Comparison of ENCODE assay signal across 23 mouse cellular contexts in genomic region chr19:47713457-47713856, GRCm38 (mm10). TPM values are rescaled to one million over a fixed set of nuclear protein-coding genes. Genes with fewer than 3 reads are reported as not detected.
DNase-seq lines count a peak whose midpoint lies in the region; ATAC-seq and TF ChIP-seq lines count a peak whose summit lies in the region.
"Had no signal": no experiment of that assay in that cellular context is flagged by ENCODE, and none has a peak within 500 bp of the region (broad histone marks: within the 10 kb centered on the region; RNA-seq: fewer than 3 reads in every experiment).

No protein-coding gene starts in this region.

- H3K9me3 ChIP-seq in forebrain, postnatal 0 days (ENCODE audit: low read length) = no peaks in the 10 kb centered on the region
- H3K9me3 ChIP-seq in forebrain, embryonic 13.5 days (replicated peaks) = peaks cover 3% of the 10 kb centered on the region
- H3K9me3 ChIP-seq: embryonic facial prominence, embryonic 12.5 days; hindbrain, embryonic 15.5 days; midbrain, embryonic 12.5 days; neural tube, embryonic 15.5 days had no signal

- H3K4me3 ChIP-seq in forebrain, postnatal 0 days (ENCODE audit: low read depth, low read length) = no peak overlapping the region
- no peak overlapping the region for H3K4me3 ChIP-seq in forebrain, embryonic 13.5 days
- H3K4me3 ChIP-seq: embryonic facial prominence, embryonic 12.5 days; hindbrain, embryonic 15.5 days; left cerebral cortex, adult 2 months; midbrain, embryonic 12.5 days; neural tube, embryonic 15.5 days had no signal

- H3K36me3 ChIP-seq in forebrain, postnatal 0 days (ENCODE audit: insufficient read depth) = no peaks in the 10 kb centered on the region
- H3K36me3 ChIP-seq in forebrain, embryonic 13.5 days (ENCODE audit: poor library complexity, severe bottlenecking) = no peaks in the 10 kb centered on the region
- H3K36me3 ChIP-seq: embryonic facial prominence, embryonic 12.5 days; hindbrain, embryonic 15.5 days; midbrain, embryonic 12.5 days; neural tube, embryonic 15.5 days had no signal

- ATAC-seq in forebrain, postnatal 0 days = no peak
- ATAC-seq in forebrain, embryonic 13.5 days = no peak
- ATAC-seq: forebrain, embryonic 14.5 days had no signal

- WGBS in forebrain, postnatal 0 days = 65% methylated on average over 9 of the region's 9 CpGs
- 88% methylated on average over 9 of the region's 9 CpGs for WGBS in forebrain, embryonic 13.5 days

- H3K9ac ChIP-seq in forebrain, postnatal 0 days = no peak overlapping the region
- no peak overlapping the region for H3K9ac ChIP-seq in forebrain, embryonic 13.5 days
- H3K9ac ChIP-seq: embryonic facial prominence, embryonic 12.5 days; hindbrain, embryonic 15.5 days; midbrain, embryonic 12.5 days; neural tube, embryonic 15.5 days had no signal

- peak; percentile 21 for DNase-seq in forebrain, postnatal 0 days
- peak; percentile 50 to 52 for DNase-seq in kidney, postnatal 4 days
- no peak for DNase-seq in kidney, adult 9 months
- peak; percentile 24 to 40 for DNase-seq in right cerebral cortex, adult 2 months (ENCODE audit: low spot score in 2 of 2)
- no peak for DNase-seq in right cerebral cortex, adult 18-20 months
- DNase-seq in brain, adult 2 months (ENCODE audit: low read depth, low spot score) = peak; percentile 24
- DNase-seq in cerebellum, postnatal 14 days = no peak
- DNase-seq: adrenal gland, postnatal 25 days; cerebellum, adult 9-11 months; kidney, adult 11 months; kidney, postnatal 14 days; lung, postnatal 10 days; thymus, postnatal 25 days had no signal

- TF ChIP-seq CTCF in forebrain, postnatal 0 days (IDR thresholded peaks at IDR 0.05; ENCODE audit: low read depth) = no peak

- no peaks in the 10 kb centered on the region for H3K27me3 ChIP-seq in forebrain, postnatal 0 days (ENCODE audit: insufficient read depth, low read length)
- no peaks in the 10 kb centered on the region for H3K27me3 ChIP-seq in forebrain, embryonic 13.5 days
- H3K27me3 ChIP-seq: embryonic facial prominence, embryonic 12.5 days; hindbrain, embryonic 15.5 days; midbrain, embryonic 12.5 days; neural tube, embryonic 15.5 days had no signal

- H3K4me2 ChIP-seq in forebrain, postnatal 0 days (ENCODE audit: low read depth) = no peak overlapping the region
- no peak overlapping the region for H3K4me2 ChIP-seq in forebrain, embryonic 13.5 days
- H3K4me2 ChIP-seq: embryonic facial prominence, embryonic 12.5 days; heart, embryonic 11.5 days; hindbrain, embryonic 15.5 days; midbrain, embryonic 12.5 days; neural tube, embryonic 15.5 days had no signal

- H3K27ac ChIP-seq in forebrain, postnatal 0 days (ENCODE audit: low read depth, low read length) = no peak overlapping the region
- H3K27ac ChIP-seq in forebrain, embryonic 13.5 days = no peak overlapping the region
- H3K27ac ChIP-seq: embryonic facial prominence, embryonic 12.5 days; hindbrain, embryonic 15.5 days; left cerebral cortex, adult 2 months; midbrain, embryonic 12.5 days; neural tube, embryonic 15.5 days had no signal

- H3K4me1 ChIP-seq in forebrain, postnatal 0 days (ENCODE audit: insufficient read depth) = no peaks in the 10 kb centered on the region
- no peaks in the 10 kb centered on the region for H3K4me1 ChIP-seq in forebrain, embryonic 13.5 days
- H3K4me1 ChIP-seq: embryonic facial prominence, embryonic 12.5 days; hindbrain, embryonic 15.5 days; midbrain, embryonic 12.5 days; neural tube, embryonic 15.5 days had no signal

RNA-seq across cellular contexts. Expression of gene Sfr1, which starts 18.0 kb away (rescaled TPM):
- total RNA-seq in forebrain, postnatal 0 days (2014; rRNA removed) = 67.0 and 85.9 TPM in 2 replicates
- polyA plus RNA-seq in forebrain, postnatal 0 days (2015; fragmentation: Nextera tagmentation; extraction: Ambion mirVana) = 211 and 215 TPM in 2 replicates
- 225 and 238 TPM in 2 replicates for polyA plus RNA-seq in forebrain, embryonic 13.5 days (2015; fragmentation: Nextera tagmentation; extraction: Ambion mirVana)

RNA-seq across cellular contexts. Expression of gene Col17a1, which starts 21.6 kb away (rescaled TPM):
- total RNA-seq in forebrain, postnatal 0 days (2014; rRNA removed) = 0.08 and 0.57 TPM in 2 replicates
- 0.08 and 0.42 TPM in 2 replicates for polyA plus RNA-seq in forebrain, postnatal 0 days (2015; fragmentation: Nextera tagmentation; extraction: Ambion mirVana)
- polyA plus RNA-seq in forebrain, embryonic 13.5 days (2015; fragmentation: Nextera tagmentation; extraction: Ambion mirVana) = 0.10 and 0.40 TPM in 2 replicates
- total RNA-seq: adrenal gland, postnatal 25 days; hematopoietic stem cell, adult 5-6 weeks; megakaryocyte, adult 5-6 weeks had no signal

Comparison
In these comparisons a context has a peak if more than half of its experiments do, and no peak if none do; other contexts are left out.
1. DNase-seq: peak in forebrain, postnatal 0 days (single experiment), kidney, postnatal 4 days (2 of 2), right cerebral cortex, adult 2 months (2 of 2) and brain, adult 2 months (single experiment); none in kidney, adult 9 months (single experiment), right cerebral cortex, adult 18-20 months (single experiment) and cerebellum, postnatal 14 days (0 of 2).